Mouse (Mus musculus) limb, embryonic 14.5 days (tissue): ENCODE results near the gene Prdm16. TPM values are rescaled to one million over a fixed set of nuclear protein-coding genes. Genes with fewer than 3 reads are reported as not detected.

ENCODE experiments used
- ATAC-seq: fragments of 200-750 bp; cut with Nextera tagmentation; 2 replicates; pipeline ENCODE4 v1.8.0; 2017; ENCODE audit warnings: low read depth, moderate number of reproducible peaks, moderate TSS enrichment; ENCODE audit not compliant: low FRiP score
- DNase-seq: peaks from one replicate; pipeline ENCODE4 v3.0.0-alpha.2; 2015; ENCODE audit warnings: low spot score
- H3K27ac ChIP-seq: fragments of 300-500 bp; sonication (generic); replicated peaks from 2 replicates; pipeline ENCODE4 v1.5.1; 2014; ENCODE audit warnings: low read depth, mild to moderate bottlenecking, low read length, moderate library complexity, mixed read lengths
- H3K27me3 ChIP-seq: fragments of 300-500 bp; sonication (generic); 2 replicates; pipeline ENCODE4 v1.6.1; 2014; ENCODE audit warnings: low read length, mixed read lengths; ENCODE audit not compliant: control insufficient read depth, insufficient read depth
- H3K36me3 ChIP-seq: fragments of 300-500 bp; sonication (generic); 2 replicates; pipeline ENCODE4 v1.6.1; 2014; ENCODE audit warnings: mild to moderate bottlenecking, low read length, moderate library complexity, mixed read lengths; ENCODE audit not compliant: control insufficient read depth, insufficient read depth
- H3K4me1 ChIP-seq: fragments of 300-500 bp; sonication (generic); 2 replicates; pipeline ENCODE4 v1.6.1; 2014; ENCODE audit warnings: antibody characterized with exemption, low read length, mixed read lengths; ENCODE audit not compliant: control insufficient read depth, insufficient read depth
- H3K4me2 ChIP-seq: fragments of 300-500 bp; sonication (generic); replicated peaks from 2 replicates; pipeline ENCODE4 v1.6.1; 2014; ENCODE audit warnings: low read depth, mild to moderate bottlenecking, low read length, moderate library complexity; ENCODE audit not compliant: severe bottlenecking
- H3K4me3 ChIP-seq: fragments of 300-500 bp; sonication (generic); replicated peaks from 2 replicates; pipeline ENCODE4 v1.5.1; 2014; ENCODE audit warnings: low read length
- H3K9ac ChIP-seq: fragments of 300-500 bp; sonication (generic); 2 replicates; pipeline ENCODE4 v1.6.1; 2014; ENCODE audit warnings: mild to moderate bottlenecking, low read depth, low read length, moderate library complexity; ENCODE audit not compliant: severe bottlenecking
- H3K9me3 ChIP-seq: fragments of 300-500 bp; sonication (generic); 2 replicates; pipeline ENCODE4 v1.6.1; 2016; ENCODE audit warnings: low read length; ENCODE audit not compliant: control insufficient read depth
- POLR2A ChIP-seq: fragments of 200-500 bp; IDR thresholded peaks from 2 replicates; pipeline ENCODE4 v1.8.0; 2012; ENCODE audit warnings: inconsistent platforms, mild to moderate bottlenecking, moderate library complexity, borderline replicate concordance; ENCODE audit not compliant: insufficient read depth, insufficient read length; ENCODE audit errors: extremely low read depth
- WGBS: fragments of 180-500 bp; shearing (Covaris S2); extraction: QIAGEN DNeasy Blood & Tissue Kit; methylation state at CpG from one replicate; pipeline ENCODE4 v1.1.7; 2014; 5-methylcytosine and 5-hydroxymethylcytosine counted together
- polyA plus RNA-seq, 2 experiments: library from polyadenylated mRNA; depleted of rRNA in 1 of 2; stranded (reverse) in 1 of 2; unstranded in 1 of 2; fragments of >200 nt; fragmentation: Nextera tagmentation in 1 of 2; extraction: Ambion mirVana in 1 of 2; gene quantifications; 2 replicates each; pipeline versions ENCODE4 v1.2.1 to v1.2.3; 2012 to 2014

The Prdm16 gene
- polyA plus RNA-seq, 2 experiments: 11.7 to 25.6 TPM

- no peak for TF ChIP-seq POLR2A
- Histone ChIP-seq H3K4me2 (no peak overlapping the region), H3K4me3 (no peak overlapping the region), H3K36me3 (no peaks in the 10 kb centered on the region), H3K9me3 (no peaks in the 10 kb centered on the region), H3K9ac (no peak overlapping the region), H3K27ac (peak overlapping the region; percentile 39; the same call in 1 of the 2 replicates), H3K27me3 (no peaks in the 10 kb centered on the region), H3K4me1 (peaks cover 24% of the 10 kb centered on the region)
- no peak for ATAC-seq
- no peak for DNase-seq
- 57% methylated on average over 14 of the region's 14 CpGs for WGBS
Observed at GRCm38 (mm10) chr4:154481771-154482637, 154.7 kb downstream of the Prdm16 start.

DNA sequence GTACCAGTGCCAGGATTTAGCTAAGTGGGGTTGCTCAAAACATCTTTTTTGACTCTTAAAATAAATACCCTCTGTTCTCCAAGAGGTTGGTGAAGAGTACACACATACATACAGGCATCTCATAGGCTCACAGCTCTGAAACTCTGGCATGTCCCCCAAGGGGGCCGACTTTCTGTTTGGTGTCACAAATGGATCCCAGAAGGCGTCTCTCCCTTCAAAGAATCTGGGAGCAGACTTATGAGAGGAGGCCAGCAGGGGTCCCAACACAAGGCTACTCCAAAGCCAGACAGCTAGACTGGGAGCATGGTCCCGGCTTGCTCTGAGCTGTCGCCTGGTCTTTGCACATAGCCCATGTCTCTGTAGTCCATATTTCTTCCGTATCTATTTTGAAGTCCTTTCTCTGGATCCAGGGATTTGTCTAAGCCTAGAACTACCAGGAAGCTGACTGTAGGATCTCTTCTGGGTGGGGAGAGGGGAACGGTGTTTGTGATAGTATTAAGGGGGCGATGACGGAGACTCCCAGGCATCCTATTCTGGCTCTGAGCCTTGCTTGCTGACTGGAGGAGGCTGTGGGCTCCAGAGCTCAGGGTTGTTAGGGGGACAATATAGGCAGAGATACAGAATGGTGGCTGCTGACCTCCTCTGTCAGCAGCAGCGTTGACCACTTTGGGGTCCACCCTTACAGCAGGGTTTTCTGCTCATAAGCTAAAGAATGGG lies 156.0 kb downstream of the Prdm16 start:
- Histone ChIP-seq H3K4me2 (no peak overlapping the region), H3K4me1 (peaks cover 24% of the 10 kb centered on the region), H3K36me3 (no peaks in the 10 kb centered on the region), H3K27me3 (no peaks in the 10 kb centered on the region), H3K4me3 (no peak overlapping the region), H3K27ac (no peak overlapping the region), H3K9me3 (no peaks in the 10 kb centered on the region), H3K9ac (no peak overlapping the region)
- ATAC-seq (no peak), DNase-seq (no peak)
- TF ChIP-seq POLR2A: no peak
- 58% methylated on average over 9 of the region's 9 CpGs for WGBS

DNA sequence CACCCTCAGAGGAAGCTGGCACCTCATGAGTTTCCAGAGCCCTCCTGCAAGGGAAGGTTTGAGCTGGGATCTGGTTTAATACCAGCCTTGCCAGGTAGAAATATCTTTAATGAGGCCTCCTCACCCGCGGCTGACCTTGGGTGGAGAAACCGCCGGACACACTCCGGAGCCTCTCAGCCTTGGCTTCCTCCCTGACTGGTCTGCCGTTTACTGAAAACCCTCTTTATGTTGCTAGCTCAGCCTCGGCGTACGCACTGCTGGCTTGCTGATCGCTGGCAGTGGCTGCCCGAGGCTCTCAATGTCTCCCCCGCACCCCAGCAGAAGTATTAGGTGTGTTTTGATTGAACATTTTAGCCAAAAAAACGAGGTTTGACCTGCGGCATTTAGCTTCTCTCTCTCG lies 156.5 kb downstream of the Prdm16 start:
- Histone ChIP-seq H3K27me3 (no peaks in the 10 kb centered on the region), H3K4me1 (peaks cover 24% of the 10 kb centered on the region), H3K9ac (no peak overlapping the region), H3K4me3 (no peak overlapping the region), H3K36me3 (no peaks in the 10 kb centered on the region), H3K9me3 (no peaks in the 10 kb centered on the region), H3K4me2 (no peak overlapping the region), H3K27ac (no peak overlapping the region)
- no peak for TF ChIP-seq POLR2A
- 58% methylated on average over 15 of the region's 15 CpGs for WGBS
- no peak for ATAC-seq
- DNase-seq: no peak

DNA sequence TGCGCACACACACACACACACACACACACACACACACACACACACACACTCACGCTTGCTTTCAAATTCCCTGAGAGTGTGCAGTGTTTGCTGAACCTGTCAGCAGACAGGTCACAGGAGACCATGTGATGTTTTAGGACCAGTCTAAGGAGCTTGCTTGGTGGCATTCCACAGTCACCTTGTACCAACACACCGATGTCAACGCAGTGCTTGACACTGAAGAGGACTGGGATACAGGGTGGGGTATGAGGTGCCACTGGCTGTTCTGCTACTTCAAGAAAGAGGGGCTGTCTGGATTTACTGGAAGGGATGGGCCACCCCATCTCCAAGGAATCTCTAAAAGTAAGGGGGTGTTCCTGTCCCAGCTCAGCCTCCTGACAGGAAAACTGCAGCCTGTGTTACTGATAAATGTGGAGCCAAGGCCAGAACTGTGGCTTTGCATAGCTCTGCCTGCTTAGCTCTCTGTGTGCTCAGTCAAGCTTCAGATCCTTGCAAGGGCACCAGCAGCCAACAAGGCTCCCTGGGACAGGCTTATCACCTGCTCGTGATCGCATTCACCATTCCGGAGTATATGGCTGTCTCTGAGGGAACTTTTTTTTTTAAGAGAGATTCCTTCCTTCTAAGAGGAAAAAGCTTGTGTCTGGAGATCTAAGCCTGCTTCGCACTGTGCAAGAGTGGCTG lies 157.6 kb downstream of the Prdm16 start:
- no peak overlapping the region for H3K9ac ChIP-seq
- TF ChIP-seq POLR2A: no peak
- peaks cover 24% of the 10 kb centered on the region for H3K4me1 ChIP-seq
- DNase-seq (no peak), ATAC-seq (no peak)
- no peaks in the 10 kb centered on the region for H3K27me3 ChIP-seq
- no peaks in the 10 kb centered on the region for H3K9me3 ChIP-seq
- WGBS: 82% methylated on average over 8 of the region's 8 CpGs
- H3K4me3 ChIP-seq: no peak overlapping the region
- H3K27ac ChIP-seq: no peak overlapping the region
- no peak overlapping the region for H3K4me2 ChIP-seq
- H3K36me3 ChIP-seq: no peaks in the 10 kb centered on the region
